Mouse (Mus musculus) heart, adult 2 months (tissue): ENCODE data around the gene Zic4.

Experiments used
- CTCF ChIP-seq: fragments of 200-600 bp; IDR thresholded peaks from 2 replicates; pipeline ENCODE4 v1.8.1; 2022; ENCODE audit warnings: antibody characterized with exemption, mild to moderate bottlenecking, moderate library complexity
- EP300 ChIP-seq: fragments of 200-500 bp; IDR thresholded peaks from 2 replicates; pipeline ENCODE4 v1.6.1; 2011; ENCODE audit warnings: low read depth, low read length, control low read depth; ENCODE audit not compliant: insufficient read depth
- POLR2A ChIP-seq: fragments of 200-500 bp; IDR thresholded peaks from 2 replicates; pipeline ENCODE4 v1.6.1; 2011; ENCODE audit warnings: mild to moderate bottlenecking, low read depth, low read length, control low read depth; ENCODE audit not compliant: insufficient read depth

DNA sequence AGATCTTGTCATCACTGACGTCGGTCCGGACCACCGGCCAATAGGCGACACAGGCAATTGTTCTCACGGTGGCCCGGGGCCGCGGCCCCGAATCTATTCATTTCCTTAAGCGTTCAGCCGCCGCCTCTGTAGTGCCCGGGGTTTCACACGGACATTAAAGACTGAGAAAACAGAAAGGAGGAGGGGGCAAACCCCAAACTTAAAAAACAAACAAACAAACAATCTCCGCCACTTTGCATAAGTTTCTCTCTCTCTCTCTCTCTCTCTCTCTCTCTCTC is 15.6 kb downstream of the Zic4 start:
- TF ChIP-seq CTCF (no peak), EP300 (no peak), POLR2A (no peak)
